Mouse (Mus musculus) lung, adult 2 months (tissue): ENCODE data around the gene Med22.

Source experiments
- CTCF ChIP-seq: fragments of 200-500 bp; IDR thresholded peaks from 2 replicates; pipeline ENCODE4 v1.5.1; 2011; ENCODE audit warnings: mild to moderate bottlenecking, low read length, control low read depth; ENCODE audit not compliant: insufficient read depth
- POLR2A ChIP-seq: fragments of 200-500 bp; IDR thresholded peaks from 2 replicates; pipeline ENCODE4 v1.6.1; 2011; ENCODE audit warnings: low read depth, mild to moderate bottlenecking, control low read depth, low read length, borderline replicate concordance; ENCODE audit errors: extremely low read depth

DNA sequence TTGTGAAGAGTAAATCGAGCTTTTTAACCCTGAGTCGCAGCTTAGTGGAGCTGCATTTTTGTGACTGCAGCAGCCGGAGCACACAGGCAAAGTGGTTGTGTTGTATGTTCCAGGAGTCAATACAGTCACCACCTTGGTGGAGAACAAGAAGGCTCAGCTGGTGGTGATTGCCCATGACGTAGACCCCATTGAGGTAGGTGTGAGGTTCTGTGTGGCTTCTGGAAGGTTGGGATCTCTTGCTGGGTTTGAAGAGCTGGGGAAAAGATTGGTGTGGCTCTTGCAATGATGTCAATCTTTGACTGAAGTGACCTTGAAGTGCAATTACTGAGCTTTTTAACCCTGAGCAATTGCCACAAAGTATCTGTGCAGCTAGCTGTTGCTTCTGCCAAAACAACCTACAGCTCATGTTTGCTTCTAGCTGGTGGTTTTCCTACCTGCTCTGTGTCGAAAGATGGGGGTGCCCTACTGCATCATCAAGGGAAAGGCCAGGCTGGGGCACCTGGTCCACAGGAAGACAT is 1.8 kb upstream of the Med22 start:
- no peak for TF ChIP-seq CTCF
- TF ChIP-seq POLR2A: no peak
